Mouse (Mus musculus): ENCODE data around the gene Helz.

Helz gene

DNA sequence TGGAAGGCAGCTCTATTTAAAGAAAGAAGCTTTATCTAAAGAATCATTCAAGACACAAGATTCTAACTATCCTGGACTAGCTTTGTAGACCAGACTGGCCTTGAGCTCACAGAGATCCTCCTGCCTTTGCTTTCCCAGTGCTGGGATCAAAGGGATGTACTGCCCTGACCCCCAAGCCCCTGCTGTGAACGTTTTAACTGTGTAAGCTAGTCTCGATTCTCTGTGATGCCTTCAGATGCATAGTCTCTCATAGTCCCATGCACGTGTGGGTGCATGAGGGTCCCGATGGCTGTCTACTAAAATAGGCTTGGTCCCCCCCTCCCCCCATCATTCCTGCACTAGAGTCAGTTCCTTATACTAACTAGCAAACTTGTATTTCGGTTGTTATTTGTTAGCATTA lies 70.2 kb downstream of the Helz start:
- CTCF ChIA-PET = no interaction called here

DNA sequence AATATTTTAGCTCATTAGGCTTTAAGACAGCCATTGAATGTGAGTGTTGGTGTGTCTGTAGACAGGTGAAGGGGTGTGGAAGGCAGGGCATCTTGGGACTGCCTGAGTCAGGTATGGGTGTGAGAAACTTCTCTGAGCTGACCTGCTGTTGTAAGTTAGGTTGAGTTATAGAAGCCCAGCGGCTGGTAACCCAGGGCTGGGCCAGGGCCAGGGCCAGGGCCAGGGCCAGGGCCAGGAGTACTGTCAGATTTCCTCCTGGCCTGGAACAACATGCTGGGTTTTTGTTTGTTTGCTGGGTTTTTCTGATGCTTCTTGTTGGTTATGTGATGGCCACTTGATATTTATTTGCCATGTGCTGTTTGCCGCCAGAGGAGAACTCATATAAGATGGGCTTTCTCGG lies 76.9 kb downstream of the Helz start:
- CTCF ChIA-PET = no interaction called here

DNA sequence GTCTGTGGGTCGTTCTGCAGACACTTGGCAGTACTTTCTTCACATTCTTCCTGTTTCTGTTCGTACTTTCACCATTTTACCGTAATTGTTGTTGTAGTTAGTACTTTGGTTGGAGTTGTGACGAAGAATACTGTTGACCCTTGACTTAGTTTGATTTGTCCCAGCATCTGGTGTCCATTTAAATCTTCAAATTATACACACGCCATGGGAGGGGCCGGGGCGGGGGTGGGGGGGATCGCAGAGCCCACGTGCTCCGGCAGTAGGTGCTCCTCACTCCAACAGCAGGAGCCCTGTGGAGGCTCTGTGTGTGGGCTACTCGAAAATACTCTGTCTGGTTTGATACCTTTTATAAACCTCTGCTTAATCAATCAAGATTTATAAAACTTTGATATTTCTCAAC lies 78.0 kb downstream of the Helz start:
- CTCF ChIA-PET = no interaction called here

DNA sequence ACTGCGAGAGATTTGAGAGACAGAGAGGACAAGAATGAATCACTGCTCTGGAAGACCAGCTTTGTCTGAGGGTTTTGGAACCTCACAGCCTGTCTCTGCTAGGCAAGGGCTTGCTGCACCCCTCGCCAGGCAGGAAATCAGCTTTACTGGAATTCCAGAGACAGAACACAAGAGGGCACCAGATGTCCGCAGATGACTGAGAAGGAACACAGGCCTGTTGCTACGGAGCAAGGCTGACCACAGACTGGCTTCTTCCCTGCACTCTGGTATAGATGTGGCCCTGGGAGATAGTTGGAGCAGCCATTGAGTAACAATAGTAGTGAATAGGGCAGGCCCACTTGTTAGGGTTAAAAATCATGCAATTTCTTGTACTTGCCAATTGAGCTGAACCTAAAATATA lies 81.8 kb downstream of the Helz start:
- CTCF ChIA-PET = interaction anchor here (0.6 kb wide), 1 partner anchor 9 kb away, joined by 3 read pairs; no protein-coding TSS in a partner anchor

DNA sequence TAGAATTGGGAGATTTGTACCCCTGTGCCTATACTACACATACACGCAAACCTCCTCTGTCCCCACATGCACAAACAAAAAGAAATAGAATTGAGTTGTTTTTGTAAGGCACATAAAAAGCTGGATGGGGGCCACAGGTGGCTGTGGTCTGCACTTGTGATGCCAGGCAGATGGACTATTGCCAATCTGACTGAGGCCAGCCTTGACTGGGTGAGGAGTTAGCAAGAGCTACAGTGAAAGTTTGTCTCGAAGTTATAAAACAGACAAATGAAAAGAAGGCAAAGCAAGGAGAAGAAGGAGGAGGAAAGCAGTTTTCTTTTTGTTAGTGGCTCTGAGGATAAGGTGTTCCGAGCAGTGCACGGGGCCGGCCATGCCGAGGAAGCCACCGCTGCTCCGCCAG lies 82.2 kb downstream of the Helz start:
- CTCF ChIA-PET = interaction anchor here (0.6 kb wide), 1 partner anchor 10 kb away, joined by 3 read pairs; no protein-coding TSS in a partner anchor

DNA sequence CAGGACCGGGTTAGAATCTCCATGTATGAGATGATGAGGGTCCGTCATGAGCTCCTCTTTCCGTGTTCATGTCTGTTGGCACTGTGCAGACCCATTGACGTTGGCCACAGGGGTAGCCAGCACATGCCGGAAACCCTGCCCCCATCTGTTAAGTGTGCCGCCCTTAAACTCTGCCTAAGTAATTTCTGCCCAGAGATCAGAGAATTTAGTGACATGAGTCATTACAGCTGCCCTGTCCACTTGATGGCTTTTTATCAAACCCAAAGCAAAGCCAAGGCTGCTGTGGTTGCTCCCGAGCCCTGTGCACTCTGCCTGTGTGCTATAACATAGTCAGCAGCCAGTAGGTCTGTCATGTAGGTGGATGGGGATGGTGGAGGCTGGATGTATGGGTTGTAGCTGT lies 83.4 kb downstream of the Helz start:
- CTCF ChIA-PET = no interaction called here

DNA sequence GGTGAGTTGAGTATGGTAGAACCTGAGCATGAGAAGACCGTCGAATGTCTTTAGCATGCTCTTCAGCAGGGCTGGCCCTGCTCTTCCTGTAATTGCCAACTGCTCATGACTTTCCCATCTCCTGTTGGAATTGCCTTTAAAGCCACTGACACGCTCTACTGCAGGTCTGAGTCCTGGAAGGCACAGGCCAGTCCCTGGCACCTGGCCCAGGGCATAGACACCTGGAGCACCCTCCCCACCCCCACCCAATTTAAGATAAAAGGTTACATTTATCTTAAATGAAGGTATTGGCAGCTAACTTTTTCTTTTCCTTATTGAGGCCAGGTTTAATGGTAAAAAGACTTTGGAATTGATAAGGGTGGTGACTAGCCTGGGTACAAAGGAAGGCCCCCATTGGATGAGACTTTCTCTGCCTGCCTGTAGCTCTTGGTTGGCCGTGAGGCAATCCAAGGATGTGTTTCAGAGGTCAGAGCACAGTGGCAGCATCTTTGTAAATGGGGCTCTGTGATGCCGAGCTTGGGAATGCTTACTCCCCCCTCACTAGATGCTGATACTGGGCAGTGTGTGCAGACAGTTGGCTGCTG lies 85.9 kb downstream of the Helz start:
- CTCF ChIA-PET = no interaction called here

DNA sequence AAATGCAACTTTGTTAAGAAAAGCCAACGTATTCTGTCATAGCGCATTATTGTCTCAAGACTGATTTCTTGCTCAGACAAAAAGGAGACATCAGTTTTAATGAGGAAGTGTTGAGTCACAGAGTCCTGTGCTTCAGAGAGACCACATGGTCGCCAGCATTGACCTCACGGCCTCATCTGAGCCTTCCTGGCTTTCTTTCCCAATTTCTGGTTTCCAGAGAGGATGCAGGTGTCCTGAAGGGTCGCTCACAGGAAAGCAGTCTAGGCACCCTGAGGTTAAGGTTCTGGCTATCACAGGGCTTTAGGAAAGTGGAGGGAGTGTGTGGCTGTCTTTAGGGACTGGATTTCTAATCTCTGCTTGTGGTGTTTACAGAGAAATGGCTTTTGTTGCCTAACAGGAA lies 90.4 kb downstream of the Helz start:
- CTCF ChIA-PET = no interaction called here

DNA sequence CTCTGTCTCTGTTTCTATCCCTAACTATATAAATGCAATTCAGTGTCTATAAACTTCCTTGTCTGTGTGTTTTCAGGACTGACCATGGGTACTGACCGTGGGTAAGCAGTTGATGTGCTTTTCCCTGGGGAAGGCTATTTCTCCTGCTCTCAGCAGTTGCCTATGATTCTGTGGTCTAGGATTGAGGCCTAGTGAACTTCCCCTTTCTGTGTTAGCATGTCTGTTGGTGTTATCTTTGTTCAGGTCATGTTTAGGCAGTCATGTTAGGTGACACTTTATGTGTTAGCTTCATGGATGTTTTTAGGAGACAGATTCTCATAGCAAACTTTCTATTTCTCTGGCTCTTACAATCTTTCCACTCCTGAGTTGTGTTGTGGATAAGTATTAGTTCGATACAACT lies 91.9 kb downstream of the Helz start:
- CTCF ChIA-PET = interaction anchor here (0.5 kb wide), 1 partner anchor 26 kb away, joined by 3 read pairs; no protein-coding TSS in a partner anchor

DNA sequence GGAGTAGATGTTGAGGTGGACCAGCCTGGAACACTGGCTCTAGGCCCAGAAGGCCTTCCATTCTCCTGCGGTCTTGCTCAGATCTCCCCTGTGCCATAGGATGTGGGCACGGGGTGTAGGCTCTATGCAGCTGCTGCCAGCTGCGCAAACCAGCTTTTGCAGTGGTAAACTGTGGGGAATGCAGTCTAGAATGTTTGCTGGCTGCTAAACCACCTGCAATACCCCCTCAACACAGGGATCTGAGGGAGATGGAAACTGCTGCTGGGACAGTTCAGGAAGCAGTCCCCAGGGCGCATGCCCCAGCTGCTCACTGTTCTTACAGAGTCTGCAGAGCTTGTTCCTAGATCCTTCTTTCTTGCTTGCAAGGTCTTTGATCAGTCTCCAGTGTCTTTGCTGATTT lies 96.7 kb downstream of the Helz start:
- CTCF ChIA-PET = no interaction called here

DNA sequence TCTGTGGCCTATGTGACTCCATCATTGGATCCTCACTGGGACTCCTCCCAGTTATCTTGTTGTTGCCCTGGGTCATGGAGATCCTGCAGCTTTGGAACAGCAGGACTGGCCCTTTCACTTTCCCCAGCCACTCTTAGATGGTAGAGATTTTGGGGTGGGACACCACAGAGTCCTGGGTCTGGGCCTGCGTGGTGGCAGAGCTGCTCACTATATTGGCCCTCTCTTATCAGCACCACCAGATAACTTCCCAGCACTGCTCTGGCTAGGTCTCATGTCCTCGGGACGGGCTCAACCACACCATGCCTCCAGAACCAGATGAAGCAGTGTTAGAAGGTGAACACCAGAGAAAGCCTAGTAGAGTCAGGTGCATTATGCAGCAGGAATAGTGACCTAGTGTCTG lies 99.6 kb downstream of the Helz start:
- CTCF ChIA-PET = no interaction called here

DNA sequence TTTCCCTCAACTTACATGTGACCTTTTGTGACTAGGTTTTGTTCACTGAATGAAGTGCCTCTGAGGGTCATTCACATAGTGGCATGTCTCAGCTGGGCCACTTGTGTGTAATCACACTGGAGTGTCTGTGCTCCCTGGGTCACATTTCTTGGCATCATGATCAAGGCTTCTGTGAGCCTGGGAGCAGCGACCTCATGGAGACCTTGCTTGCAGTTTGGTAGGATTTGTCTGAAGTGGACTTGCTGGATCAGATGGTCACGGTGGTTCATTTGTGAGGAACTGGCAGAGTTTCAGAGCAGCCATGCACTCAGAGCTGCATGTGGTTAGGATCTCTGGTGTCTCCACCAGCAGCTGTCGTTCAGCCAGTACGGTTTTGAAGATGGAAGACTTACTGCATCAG lies 100.9 kb downstream of the Helz start:
- CTCF ChIA-PET = no interaction called here

DNA sequence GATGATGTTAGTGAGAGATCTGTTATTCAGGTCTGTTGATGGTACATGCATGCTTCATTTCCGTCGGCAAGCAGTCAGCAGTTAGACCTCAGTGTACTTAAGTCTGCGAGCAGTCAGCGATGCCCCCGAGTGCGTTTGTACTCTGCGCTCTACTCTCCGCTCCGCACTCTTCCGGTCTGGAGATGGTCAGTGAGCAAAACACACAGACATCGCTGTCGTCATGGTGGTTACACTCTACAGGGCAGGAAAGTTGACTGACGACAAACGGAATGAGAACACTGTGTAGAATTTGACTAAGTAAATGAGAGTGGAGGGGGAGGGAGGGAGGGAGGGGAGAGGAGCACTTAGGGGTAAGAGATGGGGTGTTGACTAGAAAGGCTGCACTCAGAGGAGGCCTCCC lies 101.7 kb downstream of the Helz start:
- CTCF ChIA-PET = no interaction called here

DNA sequence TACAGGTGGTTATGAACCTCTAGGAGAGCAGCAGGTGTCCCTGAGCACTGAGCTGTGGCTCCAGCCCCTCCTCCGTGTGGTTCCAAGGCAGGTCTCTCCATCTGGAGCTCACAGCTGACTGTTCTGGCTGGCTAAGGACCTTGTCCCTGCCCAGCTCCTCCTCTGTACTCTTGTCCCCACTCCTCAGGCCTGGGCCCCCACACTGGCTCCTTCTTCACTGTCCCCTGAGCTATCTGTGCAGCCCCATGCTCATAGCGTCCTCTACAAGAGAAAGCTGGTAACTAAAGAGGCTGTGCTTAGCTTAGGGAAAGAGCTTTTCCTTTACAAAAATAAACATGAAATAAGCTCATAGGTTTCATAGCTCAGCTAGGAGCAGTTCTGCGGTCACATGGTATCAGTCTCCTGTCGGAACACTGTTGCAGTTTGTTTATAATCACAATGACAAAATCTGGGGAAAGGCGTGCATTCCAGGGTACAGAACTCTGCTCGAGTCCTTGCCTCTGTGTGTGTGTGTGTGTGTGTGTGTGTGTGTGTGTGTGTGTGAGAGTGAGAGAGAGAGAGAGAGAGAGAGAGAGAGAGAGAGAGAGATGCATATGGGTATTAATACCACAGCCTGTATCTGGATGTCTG lies 102.8 kb downstream of the Helz start:
- CTCF ChIA-PET = no interaction called here

DNA sequence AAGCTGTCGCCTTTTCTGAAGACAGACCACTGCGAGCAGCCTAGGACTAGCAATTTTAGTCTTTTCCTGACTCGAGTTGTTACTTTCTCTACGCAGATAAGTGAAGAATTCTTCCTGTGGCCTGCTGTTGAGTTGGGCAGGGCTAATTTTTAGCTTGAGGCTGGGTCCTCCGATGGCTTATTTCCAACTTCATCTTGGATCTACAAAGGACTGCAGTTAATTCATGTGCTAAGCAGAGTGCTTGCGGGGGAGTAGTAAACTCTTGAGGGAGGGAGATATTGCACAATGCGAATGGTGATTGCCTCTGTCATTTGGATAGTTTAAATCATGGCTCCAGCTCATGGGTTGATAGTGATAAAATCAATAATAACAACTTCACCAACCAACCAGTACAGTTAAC lies 103.7 kb downstream of the Helz start:
- CTCF ChIA-PET = no interaction called here

DNA sequence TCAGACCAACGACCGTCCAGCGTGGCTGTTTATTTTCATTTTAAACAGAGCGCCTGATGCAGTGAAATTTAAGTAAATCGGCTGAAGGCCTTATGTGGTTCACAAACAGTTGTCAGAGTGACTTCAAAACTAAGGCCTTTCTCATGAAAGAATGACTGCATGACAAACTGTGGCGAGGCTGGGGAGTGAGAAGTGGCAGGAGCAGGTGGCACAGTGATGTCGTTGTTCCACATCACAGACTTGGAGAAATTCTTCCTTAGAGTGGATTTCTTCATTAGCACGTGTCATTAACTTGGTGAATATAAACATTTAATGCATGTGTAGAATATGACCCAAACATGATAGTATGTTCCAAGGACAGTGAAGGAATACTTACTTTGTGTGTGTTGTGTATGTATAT lies 104.4 kb downstream of the Helz start:
- CTCF ChIA-PET = no interaction called here

DNA sequence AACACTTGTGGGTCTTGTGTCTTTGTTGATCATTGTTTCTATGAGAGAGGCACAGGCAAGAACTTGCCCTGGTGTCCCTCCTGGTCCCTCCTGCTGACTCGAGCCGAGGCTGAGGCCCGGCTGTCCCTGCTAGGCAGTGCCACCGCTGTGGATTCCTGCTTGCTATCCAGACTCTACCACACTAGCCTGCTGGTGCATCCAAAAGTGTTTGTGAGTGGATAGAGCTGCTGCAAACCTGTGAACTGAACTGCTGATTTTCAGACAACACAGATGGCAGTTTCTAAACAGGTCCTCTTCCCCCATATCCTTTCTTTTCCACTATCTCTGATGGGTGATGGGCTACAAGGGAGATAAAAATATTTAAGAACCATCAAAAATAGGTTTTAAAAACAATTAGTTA lies 107.8 kb downstream of the Helz start:
- CTCF ChIA-PET = no interaction called here

DNA sequence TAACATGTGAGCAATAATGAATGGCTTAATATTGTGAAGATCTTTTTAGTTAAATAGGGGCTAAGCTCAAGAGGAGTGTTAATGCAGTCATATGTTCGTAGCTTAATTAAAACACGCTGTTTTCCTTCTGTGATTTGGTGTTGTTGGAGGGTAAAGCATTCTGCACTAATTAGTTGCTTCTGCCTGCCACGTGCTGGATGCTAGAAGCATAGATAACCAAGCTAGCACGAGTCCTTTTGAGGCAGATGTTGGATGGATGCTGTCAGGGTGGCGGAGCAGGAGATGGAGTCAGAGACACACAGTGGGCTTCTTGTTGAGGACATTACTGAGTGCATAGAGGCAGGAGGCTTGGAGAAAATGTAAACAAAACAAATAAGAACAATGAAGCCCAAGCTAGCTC lies 109.4 kb downstream of the Helz start:
- CTCF ChIA-PET = no interaction called here

DNA sequence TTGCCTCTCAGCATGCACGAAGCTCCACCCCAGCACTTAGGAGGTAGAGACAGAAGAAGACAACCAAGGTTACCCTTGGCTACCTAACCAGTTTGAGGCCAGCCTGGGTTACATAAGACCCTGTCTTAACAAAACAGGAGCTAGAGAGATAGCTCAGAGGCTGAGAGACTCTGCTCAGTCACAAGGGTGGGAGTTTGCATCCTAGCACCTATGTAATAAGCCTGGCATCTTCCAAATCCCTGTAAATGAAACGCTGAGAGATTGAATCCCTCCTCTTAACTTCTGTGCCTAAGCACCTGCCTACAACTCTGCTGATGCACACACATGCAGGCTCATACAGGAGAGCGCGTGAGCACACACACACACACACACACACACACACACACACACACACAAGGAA lies 112.7 kb downstream of the Helz start:
- CTCF ChIA-PET = no interaction called here

DNA sequence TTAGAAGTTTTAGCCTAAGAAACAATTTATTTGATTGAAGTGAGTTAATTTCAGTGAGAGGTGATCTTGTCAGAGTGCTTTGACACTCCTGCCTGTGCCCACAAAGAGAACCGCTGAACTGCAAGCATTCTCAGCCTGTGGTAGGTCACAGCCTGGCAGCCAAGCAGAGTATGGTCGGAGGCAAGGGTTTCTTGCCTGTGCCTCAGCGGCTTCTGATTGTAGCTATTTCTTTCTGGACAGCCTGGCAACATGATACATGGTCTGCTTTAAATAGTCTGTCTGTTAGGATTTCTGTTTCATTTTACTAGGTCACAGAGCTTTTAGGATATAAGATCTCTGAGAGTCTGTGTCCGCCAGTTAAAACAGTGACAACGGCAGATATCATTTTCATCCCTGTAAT lies 114.9 kb downstream of the Helz start:
- CTCF ChIA-PET = no interaction called here

DNA sequence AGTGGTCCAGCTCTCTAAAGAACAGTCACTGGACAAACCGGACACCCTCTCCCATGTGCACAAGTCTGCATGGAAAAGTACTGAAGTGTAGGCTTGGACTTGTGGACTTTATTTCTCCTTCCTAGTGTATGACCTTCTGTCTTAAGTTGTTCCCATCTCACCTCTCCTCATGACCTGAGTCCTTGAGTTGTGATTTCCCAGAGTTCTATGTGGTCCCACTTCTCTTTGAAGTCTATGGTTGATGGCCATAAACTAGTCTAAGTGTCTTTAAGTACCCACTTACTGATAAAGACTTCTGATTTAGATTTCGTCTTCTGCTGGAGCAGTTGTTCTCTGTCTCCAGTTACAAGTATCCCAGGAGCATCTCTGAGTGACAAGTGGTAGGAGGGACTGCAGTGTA lies 119.8 kb downstream of the Helz start:
- CTCF ChIA-PET = no interaction called here

DNA sequence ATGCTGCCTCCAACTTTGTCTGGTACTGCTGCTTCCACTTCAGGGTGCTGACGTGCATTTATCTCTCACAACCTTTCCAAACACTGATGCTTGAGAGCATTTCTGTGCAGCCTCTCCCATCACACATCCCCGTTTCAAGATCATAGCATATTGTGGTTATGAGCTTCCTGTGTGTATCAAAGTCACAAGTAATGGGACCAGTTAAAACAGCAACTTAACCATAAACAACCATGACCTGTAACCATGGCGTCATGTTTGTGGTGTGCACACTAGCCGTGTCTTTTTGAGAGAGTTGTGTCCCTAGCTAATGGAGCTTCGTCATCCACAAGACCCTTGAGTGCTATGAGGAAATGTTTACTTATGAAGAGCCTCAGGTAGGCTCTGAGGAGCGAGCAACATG lies 120.5 kb downstream of the Helz start:
- CTCF ChIA-PET = no interaction called here

DNA sequence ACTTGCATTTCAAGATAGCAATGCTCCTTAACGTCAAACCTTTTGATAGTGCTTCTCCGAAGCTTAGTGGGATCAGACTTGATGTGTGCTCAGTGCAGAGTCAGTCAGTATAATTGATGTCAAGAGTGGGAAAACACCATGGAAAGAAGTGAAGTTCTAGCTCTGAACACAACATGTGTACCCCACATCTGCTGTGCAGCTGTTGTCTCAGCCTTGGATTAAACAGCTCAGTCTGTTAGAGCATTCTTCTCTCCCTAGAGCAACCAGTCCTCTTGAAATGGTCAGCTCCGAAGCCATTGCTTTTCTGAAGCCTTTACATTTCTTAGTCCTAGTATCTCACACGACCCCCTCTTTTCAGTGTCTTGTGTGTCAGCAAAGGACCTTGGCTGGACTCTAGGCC lies 121.2 kb downstream of the Helz start:
- CTCF ChIA-PET = no interaction called here

DNA sequence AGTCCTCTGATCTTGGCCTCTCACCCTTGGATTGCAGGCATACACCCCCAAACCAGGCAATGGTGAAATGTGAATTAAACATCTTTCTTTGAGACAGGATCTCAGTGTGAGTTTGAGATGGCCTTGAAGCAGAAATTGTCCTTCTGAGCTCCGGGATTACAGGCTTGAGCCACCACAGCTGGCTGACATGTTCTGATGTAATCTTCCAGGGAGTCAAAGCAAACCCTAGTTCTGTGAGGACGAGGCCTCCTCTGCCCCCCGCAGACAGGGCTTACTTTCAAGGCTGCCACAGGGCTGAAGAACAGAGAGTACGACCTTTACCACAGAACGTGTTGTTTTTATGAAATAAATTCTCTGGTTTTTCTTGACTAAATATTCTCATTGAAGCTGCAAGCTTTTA lies 126.3 kb downstream of the Helz start:
- CTCF ChIA-PET = no interaction called here

DNA sequence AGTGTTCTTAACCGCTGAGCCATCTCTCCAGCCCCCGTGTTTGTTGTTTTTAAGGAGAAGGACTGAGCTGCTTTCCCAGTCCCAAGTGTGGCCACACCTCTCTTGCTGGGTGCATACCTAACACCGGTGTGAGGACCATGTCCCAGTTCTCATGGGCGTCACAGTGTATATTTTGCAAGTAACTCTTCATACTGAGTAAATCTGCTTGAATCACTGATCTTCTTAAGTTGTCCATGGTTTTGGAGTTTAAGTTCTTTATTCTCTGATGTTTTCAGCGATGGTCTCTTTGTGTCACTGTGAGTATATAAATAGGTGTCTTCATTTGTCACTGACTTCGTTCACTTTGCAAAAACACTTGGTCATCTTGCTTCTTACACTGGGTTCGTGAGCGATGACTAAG lies 126.9 kb downstream of the Helz start:
- CTCF ChIA-PET = no interaction called here

Data from spleen, embryonic (tissue).